Mouse (Mus musculus): ENCODE results near the gene Ctsl.
A peak's percentile ranks its signal among the peaks of the same experiment; 100 is the strongest.

Ctsl gene

GRCm38 (mm10) chr13:64370173-64370940 is at the start of gene Ctsl:
Ctsl (minus strand) TSS chr13:64370890.
- peak; percentile 83 for DNase-seq (ENCODE audit: low read depth)

GRCm38 (mm10) chr13:64416955-64417601 is 46.4 kb upstream of the Ctsl start:
- no peak for DNase-seq (ENCODE audit: low read depth)

GRCm38 (mm10) chr13:64415659-64416058 is 45.0 kb upstream of the Ctsl start:
- DNase-seq (ENCODE audit: low read depth), result no peak

DNA sequence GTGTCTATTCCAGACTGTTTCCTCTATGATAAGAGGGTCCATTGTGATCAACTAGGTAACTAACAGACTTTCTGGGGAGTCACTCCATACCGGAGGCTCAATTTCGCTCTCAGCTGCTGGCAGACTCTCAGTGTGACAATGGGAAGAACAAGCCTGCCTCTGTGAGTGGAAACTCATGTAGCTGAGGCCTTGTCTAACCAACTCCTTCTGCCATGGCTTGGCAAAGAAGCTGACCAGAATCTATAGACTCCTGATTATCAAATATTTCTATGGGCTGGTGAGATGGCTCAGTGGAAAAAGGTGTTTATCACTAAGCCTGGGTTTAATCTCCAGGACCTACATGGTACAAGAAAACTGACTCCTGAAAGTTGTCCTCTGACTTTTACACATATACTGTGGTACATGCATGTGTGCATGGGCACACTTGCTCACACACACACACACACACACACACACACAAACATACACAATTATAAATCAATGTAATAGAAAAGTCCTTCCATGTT is 42.1 kb upstream of the Ctsl start:
- no peak for DNase-seq (ENCODE audit: low read depth)

- peak; percentile 79 for DNase-seq (ENCODE audit: low read depth)
Measured at GRCm38 (mm10) chr13:64411282-64411681, 40.6 kb upstream of the Ctsl start.

DNA sequence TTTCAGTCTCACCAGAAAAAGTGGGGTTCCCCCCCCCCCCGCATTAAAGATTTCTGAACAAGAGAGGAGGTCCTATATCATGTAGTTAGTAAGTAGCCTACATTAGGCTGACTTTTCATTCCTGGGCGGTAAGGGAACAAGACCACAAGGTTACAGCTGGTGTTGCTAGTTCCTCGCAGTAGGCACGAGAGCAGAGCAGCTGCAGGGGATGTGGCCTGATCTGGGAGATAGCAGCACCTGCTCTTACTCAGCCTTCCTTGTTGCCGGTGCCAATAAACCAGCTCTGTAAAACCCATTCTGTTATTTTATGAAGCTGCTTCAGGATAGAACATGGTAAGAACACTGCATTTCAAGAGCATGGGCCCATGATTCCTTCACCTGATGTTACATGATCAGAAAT is 39.9 kb upstream of the Ctsl start:
- DNase-seq (ENCODE audit: low read depth), result no peak

DNA sequence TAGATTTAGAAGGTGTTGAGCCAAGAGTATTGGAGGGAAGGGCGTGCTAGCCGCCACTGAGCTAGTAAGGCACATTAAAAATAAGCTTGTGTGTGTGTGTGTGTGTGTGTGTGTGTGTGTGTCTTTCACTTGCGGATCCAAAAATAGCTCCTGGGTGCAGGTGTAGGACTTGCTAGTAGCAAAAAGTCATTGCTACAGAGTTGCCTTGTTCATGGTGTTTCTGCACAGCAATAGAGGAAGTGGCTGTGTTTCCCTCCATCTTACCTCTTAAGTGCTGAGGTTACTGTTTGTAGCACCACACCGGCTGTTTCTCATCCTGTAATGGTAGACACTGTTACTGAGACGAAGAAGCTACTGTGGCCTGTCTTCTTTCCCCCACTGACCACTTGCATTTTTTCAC is 37.3 kb upstream of the Ctsl start:
- no peak for DNase-seq (ENCODE audit: low read depth)

GRCm38 (mm10) chr13:64405550-64405949 is 34.9 kb upstream of the Ctsl start:
- DNase-seq (ENCODE audit: low read depth), result no peak

- DNase-seq (ENCODE audit: low read depth), result no peak
Measured at GRCm38 (mm10) chr13:64403519-64403918, 32.8 kb upstream of the Ctsl start.

GRCm38 (mm10) chr13:64402951-64403460 is 32.3 kb upstream of the Ctsl start:
- no peak for DNase-seq (ENCODE audit: low read depth)

GRCm38 (mm10) chr13:64402504-64402949 is 31.8 kb upstream of the Ctsl start:
- DNase-seq (ENCODE audit: low read depth), result peak; percentile 67

DNA sequence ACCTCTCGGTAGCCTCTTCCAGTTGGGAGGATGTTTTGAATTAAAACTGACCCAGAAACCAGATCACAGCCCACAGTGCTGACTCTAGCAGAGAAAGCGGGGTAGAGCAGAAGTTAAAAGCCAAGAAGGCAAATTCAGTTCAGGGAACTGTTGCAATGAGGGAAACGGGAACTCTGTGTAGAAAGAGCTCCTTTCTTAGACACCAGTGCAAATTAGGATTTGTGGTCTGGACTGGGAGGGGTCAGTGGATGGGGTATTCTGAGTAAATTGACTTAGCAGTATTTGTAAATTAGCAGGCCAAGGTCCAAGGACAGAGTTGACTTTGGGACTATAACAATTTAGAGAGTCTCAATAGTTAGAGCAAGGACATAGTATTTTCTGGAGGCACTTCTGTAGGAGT is 31.3 kb upstream of the Ctsl start:
- no peak for DNase-seq (ENCODE audit: low read depth)

- DNase-seq (ENCODE audit: low read depth), result no peak
Measured at GRCm38 (mm10) chr13:64400801-64401361, 30.2 kb upstream of the Ctsl start.

GRCm38 (mm10) chr13:64399906-64400305 is 29.2 kb upstream of the Ctsl start:
- no peak for DNase-seq (ENCODE audit: low read depth)

DNA sequence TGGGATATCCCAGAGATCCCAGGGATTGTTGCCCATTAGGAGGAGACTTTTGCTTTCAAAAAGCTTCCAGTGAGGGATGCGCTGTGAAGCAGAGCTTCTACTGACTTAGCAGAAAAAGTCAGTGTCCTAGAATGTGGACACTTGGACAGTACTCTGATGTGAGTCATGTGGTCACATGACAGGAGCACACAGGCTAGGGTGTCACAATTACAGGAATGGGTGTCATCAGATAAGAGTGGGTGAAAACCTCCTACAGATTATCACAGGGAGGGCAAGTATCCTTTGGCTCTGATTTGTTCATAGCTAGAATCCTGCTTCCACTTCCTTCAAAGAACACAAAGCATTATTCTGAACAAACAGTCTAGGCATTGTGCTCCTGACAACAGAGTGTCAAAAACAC is 27.4 kb upstream of the Ctsl start:
- no peak for DNase-seq (ENCODE audit: low read depth)

DNA sequence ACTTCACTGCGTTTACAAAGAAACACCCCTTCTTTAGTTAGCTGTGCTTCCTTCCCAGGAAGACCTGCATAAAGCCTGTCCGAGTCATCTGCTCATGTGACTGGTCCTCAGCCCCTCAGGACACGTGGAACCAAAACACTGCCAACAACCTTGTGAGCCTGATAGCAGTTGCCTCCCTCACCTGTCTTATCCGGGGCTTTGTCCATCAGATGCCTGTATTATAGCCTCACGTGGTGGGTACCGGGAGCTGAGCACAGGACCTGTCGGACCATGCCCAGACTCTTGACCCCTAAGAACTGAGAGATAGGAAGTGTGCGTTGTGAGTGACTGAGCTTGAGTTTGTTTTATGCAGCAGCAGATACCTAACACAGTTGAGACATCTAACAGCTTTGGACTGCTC is 26.3 kb upstream of the Ctsl start:
- no peak for DNase-seq (ENCODE audit: low read depth)

DNA sequence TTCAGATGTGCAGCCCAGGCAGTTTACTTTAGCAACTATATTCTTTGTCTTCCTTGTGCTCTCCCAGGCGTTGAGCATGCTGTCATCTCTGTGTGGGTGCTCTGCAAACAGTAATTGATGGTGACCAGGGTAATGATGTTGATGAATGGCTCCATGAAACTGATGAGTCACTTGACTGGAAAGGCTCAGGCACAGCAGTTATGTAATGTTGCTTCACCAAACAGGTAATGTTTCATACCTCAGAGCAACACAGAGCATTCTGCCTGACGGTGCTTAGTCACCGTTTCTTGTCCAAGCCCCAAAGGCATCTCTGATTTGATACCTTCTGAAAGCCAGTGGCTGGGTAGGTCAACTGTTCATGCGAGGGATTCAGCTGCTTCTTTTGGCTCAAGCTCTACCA is 17.7 kb upstream of the Ctsl start:
- DNase-seq (ENCODE audit: low read depth), result no peak

- no peak for DNase-seq (ENCODE audit: low read depth)
Measured at GRCm38 (mm10) chr13:64386048-64386447, 15.4 kb upstream of the Ctsl start.

DNA sequence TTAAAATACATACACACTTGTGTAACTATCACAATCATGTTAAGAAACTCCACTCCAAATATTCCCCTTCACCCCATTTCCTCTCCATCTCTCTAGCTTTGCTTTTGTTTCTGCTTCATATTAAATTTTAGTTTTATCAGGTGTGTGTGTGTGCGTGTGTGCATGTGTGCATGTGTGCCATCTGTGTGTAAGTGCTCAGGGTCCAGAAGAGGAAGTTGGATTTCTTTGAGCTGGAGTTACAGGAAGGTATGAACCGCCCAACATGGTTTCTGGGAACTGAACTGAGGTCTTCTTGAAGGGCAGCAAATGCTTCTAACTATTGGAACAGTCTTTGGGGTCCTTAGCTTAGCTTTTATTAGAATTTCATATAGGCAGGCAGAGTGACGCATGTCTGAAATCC is 14.2 kb upstream of the Ctsl start:
- no peak for DNase-seq (ENCODE audit: low read depth)

DNA sequence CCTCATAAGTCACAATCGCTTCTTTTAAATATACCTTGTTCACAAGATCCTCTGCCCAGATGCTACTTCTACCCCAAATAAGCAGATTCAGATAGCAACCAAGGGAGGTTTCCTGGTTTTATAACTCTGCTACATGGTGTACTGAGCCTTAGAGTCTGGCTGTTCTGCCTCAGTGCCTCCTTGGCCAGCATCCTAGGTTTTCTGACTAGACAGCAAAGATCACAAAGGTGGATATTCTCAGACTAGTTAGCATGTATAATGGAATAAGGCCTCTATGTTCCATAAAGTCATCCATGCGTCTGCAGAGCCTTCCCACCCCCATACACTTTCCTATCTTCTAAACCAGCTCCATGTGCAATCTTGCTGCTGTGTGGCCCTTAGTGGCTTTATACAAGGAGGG is 9.6 kb upstream of the Ctsl start:
- no peak for DNase-seq (ENCODE audit: low read depth)

DNA sequence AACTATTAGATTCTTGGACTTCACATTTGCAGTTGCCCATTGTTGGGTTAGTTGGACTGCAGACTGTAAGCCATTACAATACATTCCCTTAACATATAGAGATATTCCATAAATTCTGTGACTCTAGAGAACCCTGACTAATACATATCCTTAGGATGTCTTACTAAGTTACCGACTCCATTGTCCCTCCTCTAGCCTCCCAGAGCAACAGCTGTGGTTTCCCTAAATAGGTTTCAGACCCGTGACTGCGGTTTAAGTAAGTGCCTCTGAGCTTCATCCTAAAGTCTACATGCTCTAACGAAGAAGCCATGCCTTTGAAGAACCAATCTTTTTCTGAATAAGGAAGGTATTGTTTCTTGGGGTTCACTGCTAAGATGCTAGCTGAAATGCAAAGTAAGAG is 7.9 kb upstream of the Ctsl start:
- no peak for DNase-seq (ENCODE audit: low read depth)

DNA sequence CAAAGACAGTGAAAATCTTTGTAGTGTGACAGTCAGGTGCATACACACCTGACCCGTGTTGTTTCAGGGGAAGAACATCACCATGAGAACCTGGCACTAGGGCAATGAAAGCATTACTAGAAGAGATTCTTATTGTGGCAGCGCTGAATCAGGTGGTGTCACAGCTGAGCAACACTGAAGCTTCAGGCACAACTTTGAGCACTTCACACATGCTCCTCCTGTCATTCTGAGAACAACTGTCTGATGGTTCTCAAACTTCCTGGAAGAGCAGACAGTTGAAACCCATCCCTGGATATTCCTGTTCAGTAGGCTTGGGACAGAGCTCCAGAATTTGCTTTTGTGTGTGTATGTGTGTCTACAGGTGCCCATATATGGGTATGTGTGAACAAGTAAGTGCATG is 5.8 kb upstream of the Ctsl start:
- DNase-seq (ENCODE audit: low read depth), result no peak

GRCm38 (mm10) chr13:64375160-64375559 is 4.5 kb upstream of the Ctsl start:
- DNase-seq (ENCODE audit: low read depth), result no peak
